Mouse (Mus musculus) liver, adult 2 months (tissue): ENCODE data around the gene Slc1a3. TPM values are rescaled to one million over a fixed set of nuclear protein-coding genes. Genes with fewer than 3 reads are reported as not detected.

ENCODE experiments used
- DNase-seq: peaks from one replicate; pipeline ENCODE4 v3.0.0-alpha.2; 2011; ENCODE audit warnings: low read depth, low spot score; ENCODE audit errors: extremely low read depth
- H3K27ac ChIP-seq: fragments of 200-500 bp; replicated peaks from 2 replicates; pipeline ENCODE4 v1.5.1; 2012; ENCODE audit warnings: low read depth, mild to moderate bottlenecking, control low read depth, inconsistent platforms, low read length; ENCODE audit not compliant: insufficient read depth
- H3K27me3 ChIP-seq: fragments of 200-500 bp; 2 replicates; pipeline ENCODE4 v1.6.1; 2012; ENCODE audit warnings: mild to moderate bottlenecking, moderate library complexity, low read length, inconsistent platforms; ENCODE audit not compliant: control insufficient read depth, insufficient read depth
- H3K36me3 ChIP-seq: fragments of 200-500 bp; 2 replicates; pipeline ENCODE4 v1.6.1; 2012; ENCODE audit warnings: low read length, inconsistent platforms; ENCODE audit not compliant: control insufficient read depth, insufficient read depth
- H3K4me1 ChIP-seq: fragments of 200-500 bp; 2 replicates; pipeline ENCODE4 v1.6.1; 2011; ENCODE audit warnings: low read length; ENCODE audit not compliant: control insufficient read depth, insufficient read depth
- H3K4me3 ChIP-seq: fragments of 200-500 bp; 2 replicates; pipeline ENCODE4 v1.5.1; 2011; ENCODE audit warnings: low read depth, mild to moderate bottlenecking, control low read depth, low read length, moderate library complexity; ENCODE audit not compliant: insufficient read depth
- H3K79me2 ChIP-seq: fragments of 200-500 bp; 2 replicates; pipeline ENCODE4 v1.6.1; 2012; ENCODE audit warnings: inconsistent platforms, mild to moderate bottlenecking, low read length, moderate library complexity; ENCODE audit not compliant: control insufficient read depth, insufficient read depth
- H3K9ac ChIP-seq: fragments of 200-500 bp; 2 replicates; pipeline ENCODE4 v1.6.1; 2012; ENCODE audit warnings: low read depth, mild to moderate bottlenecking, control low read depth, inconsistent platforms, low read length
- CTCF ChIP-seq: fragments of 200-500 bp; IDR thresholded peaks from 2 replicates; pipeline ENCODE4 v1.5.1; 2011; ENCODE audit warnings: low read depth, low read length, control low read depth
- POLR2A ChIP-seq: fragments of 200-500 bp; IDR thresholded peaks from 2 replicates; pipeline ENCODE4 v1.6.1; 2011; ENCODE audit warnings: low read length, control low read depth; ENCODE audit not compliant: insufficient read depth; ENCODE audit errors: extremely low read depth
- WGBS: fragments of 180-500 bp; shearing (Covaris S2); methylation state at CpG from one replicate; pipeline ENCODE4 v1.1.7; 2018; 5-methylcytosine and 5-hydroxymethylcytosine counted together
- polyA plus RNA-seq: library from polyadenylated mRNA; depleted of rRNA; stranded (reverse); fragments of >200 nt; gene quantifications from 2 replicates; pipeline ENCODE4 v1.2.3, GENCODE M21; 2012; rRNA removed
- total RNA-seq: library from RNA; depleted of rRNA; stranded (reverse); fragments of >200 nt; gene quantifications from 2 replicates; pipeline ENCODE4 v1.2.3, GENCODE M21; 2014; rRNA removed

Slc1a3 gene
- total and polyA plus RNA-seq, 2 experiments: 0.12 to 0.46 TPM

DNA sequence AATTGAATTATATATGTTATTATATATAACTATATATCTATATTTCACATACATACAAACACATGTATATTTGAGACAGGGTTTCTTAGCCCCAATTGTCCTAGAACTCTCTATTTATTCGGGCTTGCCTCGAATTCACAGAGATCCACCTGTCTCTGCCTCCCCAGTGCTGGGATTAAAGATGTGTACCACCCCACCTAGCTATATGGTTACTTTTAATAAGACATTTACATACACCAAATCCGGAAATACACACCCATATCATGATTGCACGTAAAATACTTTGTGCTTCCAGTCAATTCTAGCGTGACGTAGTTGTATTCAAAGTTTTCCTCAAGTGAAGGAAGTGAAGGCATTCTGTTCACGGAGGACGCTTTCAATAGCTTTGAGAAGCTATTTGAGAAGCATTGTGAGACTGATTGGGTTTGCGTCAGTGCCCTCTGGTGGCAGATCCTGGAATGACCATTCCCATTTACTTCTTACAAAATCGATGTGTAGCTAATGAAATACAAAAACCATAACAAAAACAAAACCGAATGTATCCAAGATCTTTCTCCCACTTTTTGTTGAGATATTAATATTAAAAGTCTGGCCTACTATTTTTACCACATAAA lies 121.0 kb downstream of the Slc1a3 start:
- Histone ChIP-seq H3K4me1 (no peaks in the 10 kb centered on the region), H3K36me3 (no peaks in the 10 kb centered on the region), H3K9ac (no peak overlapping the region), H3K79me2 (no peaks in the 10 kb centered on the region), H3K27ac (no peak overlapping the region), H3K4me3 (no peak overlapping the region; the same call in 1 of the 2 replicates), H3K27me3 (no peaks in the 10 kb centered on the region)
- WGBS: 15% methylated on average over 11 of the region's 11 CpGs
- TF ChIP-seq POLR2A (no peak), CTCF (peak; percentile 68)
- peak; percentile 72 for DNase-seq

GRCm38 (mm10) chr15:8588065-8588464 lies 122.5 kb downstream of the Slc1a3 start:
- no peaks in the 10 kb centered on the region for H3K27me3 ChIP-seq
- no peak overlapping the region for H3K27ac ChIP-seq
- no peak overlapping the region for H3K4me3 ChIP-seq
- WGBS: 90% methylated on average over 5 of the region's 5 CpGs
- H3K9ac ChIP-seq: no peak overlapping the region
- no peaks in the 10 kb centered on the region for H3K4me1 ChIP-seq
- TF ChIP-seq POLR2A: no peak
- no peak for TF ChIP-seq CTCF
- H3K79me2 ChIP-seq: no peaks in the 10 kb centered on the region
- H3K36me3 ChIP-seq: no peaks in the 10 kb centered on the region
- no peak for DNase-seq

GRCm38 (mm10) chr15:8586822-8587281 lies 123.7 kb downstream of the Slc1a3 start:
- H3K4me1 ChIP-seq: no peaks in the 10 kb centered on the region
- no peaks in the 10 kb centered on the region for H3K36me3 ChIP-seq
- 74% methylated on average over 9 of the region's 9 CpGs for WGBS
- H3K4me3 ChIP-seq: no peak overlapping the region
- no peaks in the 10 kb centered on the region for H3K27me3 ChIP-seq
- no peaks in the 10 kb centered on the region for H3K79me2 ChIP-seq
- H3K9ac ChIP-seq: no peak overlapping the region
- DNase-seq: no peak
- H3K27ac ChIP-seq: no peak overlapping the region
- TF ChIP-seq CTCF: no peak
- no peak for TF ChIP-seq POLR2A

Other genes with a start within 250 kb of the Slc1a3 start
- not detected in 2 replicates for gene Gm2310, start 190.8 kb downstream of the Slc1a3 start, total RNA-seq
- not detected in 2 replicates for gene Gm2310, start 190.8 kb downstream of the Slc1a3 start, polyA plus RNA-seq